Mouse (Mus musculus) heart, adult 2 months (tissue): ENCODE measurements around the gene Zfp451.

ENCODE experiments used
- CTCF ChIP-seq: fragments of 200-600 bp; IDR thresholded peaks from 2 replicates; pipeline ENCODE4 v1.8.1; 2022; ENCODE audit warnings: antibody characterized with exemption, mild to moderate bottlenecking, moderate library complexity
- EP300 ChIP-seq: fragments of 200-500 bp; IDR thresholded peaks from 2 replicates; pipeline ENCODE4 v1.6.1; 2011; ENCODE audit warnings: low read depth, low read length, control low read depth; ENCODE audit not compliant: insufficient read depth
- POLR2A ChIP-seq: fragments of 200-500 bp; IDR thresholded peaks from 2 replicates; pipeline ENCODE4 v1.6.1; 2011; ENCODE audit warnings: mild to moderate bottlenecking, low read depth, low read length, control low read depth; ENCODE audit not compliant: insufficient read depth

- TF ChIP-seq EP300 (no peak), CTCF (no peak), POLR2A (no peak)
Measured at GRCm38 (mm10) chr1:33749109-33749508, 65.3 kb downstream of the Zfp451 start.
